Mouse (Mus musculus): ENCODE results near the gene Myl9.
A peak's percentile ranks its signal among the peaks of the same experiment; 100 is the strongest.

Myl9 gene

GRCm38 (mm10) chr2:156767108-156767507 lies 8.1 kb upstream of the Myl9 start:
- H3K4me1 ChIP-seq (replicated peaks; ENCODE audit: low read depth, low read length): peaks cover 41% of the 10 kb centered on the region
- H3K4me3 ChIP-seq (replicated peaks; ENCODE audit: low read length): no peak overlapping the region
- no peaks in the 10 kb centered on the region for H3K27me3 ChIP-seq (ENCODE audit: insufficient read depth, low read length)
- H3K36me3 ChIP-seq (ENCODE audit: insufficient read depth, low read length): peaks cover 15% of the 10 kb centered on the region
- H3K9me3 ChIP-seq (ENCODE audit: low read length): no peaks in the 10 kb centered on the region
- TF ChIP-seq POU5F1 (IDR thresholded peaks at IDR 0.05; ENCODE audit: borderline replicate concordance, low read length) (no peak), NANOG (IDR thresholded peaks at IDR 0.05; ENCODE audit: borderline replicate concordance, low read length) (no peak), CTCF (conservative IDR thresholded peaks at IDR 0.05; ENCODE audit: low read length) (no peak)

- peaks cover 4% of the 10 kb centered on the region for H3K36me3 ChIP-seq (ENCODE audit: insufficient read depth, low read length)
- H3K4me3 ChIP-seq (replicated peaks; ENCODE audit: low read length): no peak overlapping the region
- peaks cover 3% of the 10 kb centered on the region; the same call in 1 of the 2 replicates for H3K27me3 ChIP-seq (ENCODE audit: insufficient read depth, low read length)
- peaks cover 30% of the 10 kb centered on the region for H3K4me1 ChIP-seq (replicated peaks; ENCODE audit: low read depth, low read length)
- no peaks in the 10 kb centered on the region for H3K9me3 ChIP-seq (ENCODE audit: low read length)
- no peak for TF ChIP-seq POU5F1 (IDR thresholded peaks at IDR 0.05; ENCODE audit: borderline replicate concordance, low read length)
- TF ChIP-seq CTCF (conservative IDR thresholded peaks at IDR 0.05; ENCODE audit: low read length): no peak
- no peak for TF ChIP-seq NANOG (IDR thresholded peaks at IDR 0.05; ENCODE audit: borderline replicate concordance, low read length)
Measured at GRCm38 (mm10) chr2:156769274-156769673, 5.9 kb upstream of the Myl9 start.

GRCm38 (mm10) chr2:156773470-156773869 lies 1.8 kb upstream of the Myl9 start:
- Histone ChIP-seq H3K36me3 (ENCODE audit: insufficient read depth, low read length) (no peaks in the 10 kb centered on the region), H3K4me3 (replicated peaks; ENCODE audit: low read length) (no peak overlapping the region), H3K4me1 (replicated peaks; ENCODE audit: low read depth, low read length) (peaks cover 42% of the 10 kb centered on the region), H3K27me3 (ENCODE audit: insufficient read depth, low read length) (peaks cover 29% of the 10 kb centered on the region), H3K9me3 (ENCODE audit: low read length) (no peaks in the 10 kb centered on the region)
- no peak for TF ChIP-seq NANOG (IDR thresholded peaks at IDR 0.05; ENCODE audit: borderline replicate concordance, low read length)
- TF ChIP-seq POU5F1 (IDR thresholded peaks at IDR 0.05; ENCODE audit: borderline replicate concordance, low read length): no peak
- TF ChIP-seq CTCF (conservative IDR thresholded peaks at IDR 0.05; ENCODE audit: low read length): no peak

- Histone ChIP-seq H3K4me3 (replicated peaks; ENCODE audit: low read length) (peak overlapping the region; percentile 68), H3K9me3 (ENCODE audit: low read length) (no peaks in the 10 kb centered on the region), H3K36me3 (ENCODE audit: insufficient read depth, low read length) (no peaks in the 10 kb centered on the region), H3K4me1 (replicated peaks; ENCODE audit: low read depth, low read length) (peaks cover 50% of the 10 kb centered on the region), H3K27me3 (ENCODE audit: insufficient read depth, low read length) (peaks cover 36% of the 10 kb centered on the region)
- no peak for TF ChIP-seq POU5F1 (IDR thresholded peaks at IDR 0.05; ENCODE audit: borderline replicate concordance, low read length)
- no peak for TF ChIP-seq CTCF (conservative IDR thresholded peaks at IDR 0.05; ENCODE audit: low read length)
- TF ChIP-seq NANOG (IDR thresholded peaks at IDR 0.05; ENCODE audit: borderline replicate concordance, low read length): no peak
Measured at GRCm38 (mm10) chr2:156774035-156774737, 1.0 kb upstream of the Myl9 start.

GRCm38 (mm10) chr2:156775455-156776435 lies 525 bp downstream of the Myl9 start:
- H3K27me3 ChIP-seq (ENCODE audit: insufficient read depth, low read length): peaks cover 37% of the 10 kb centered on the region
- H3K9me3 ChIP-seq (ENCODE audit: low read length): no peaks in the 10 kb centered on the region
- H3K4me1 ChIP-seq (replicated peaks; ENCODE audit: low read depth, low read length): peaks cover 60% of the 10 kb centered on the region
- TF ChIP-seq CTCF (conservative IDR thresholded peaks at IDR 0.05; ENCODE audit: low read length) (no peak), NANOG (IDR thresholded peaks at IDR 0.05; ENCODE audit: borderline replicate concordance, low read length) (no peak), POU5F1 (IDR thresholded peaks at IDR 0.05; ENCODE audit: borderline replicate concordance, low read length) (no peak)
- no peaks in the 10 kb centered on the region for H3K36me3 ChIP-seq (ENCODE audit: insufficient read depth, low read length)
- H3K4me3 ChIP-seq (replicated peaks; ENCODE audit: low read length): peak overlapping the region; percentile 68

- Histone ChIP-seq H3K36me3 (ENCODE audit: insufficient read depth, low read length) (no peaks in the 10 kb centered on the region), H3K4me1 (replicated peaks; ENCODE audit: low read depth, low read length) (peaks cover 72% of the 10 kb centered on the region), H3K4me3 (replicated peaks; ENCODE audit: low read length) (no peak overlapping the region), H3K9me3 (ENCODE audit: low read length) (no peaks in the 10 kb centered on the region), H3K27me3 (ENCODE audit: insufficient read depth, low read length) (peaks cover 37% of the 10 kb centered on the region)
- TF ChIP-seq CTCF (conservative IDR thresholded peaks at IDR 0.05; ENCODE audit: low read length) (no peak), NANOG (IDR thresholded peaks at IDR 0.05; ENCODE audit: borderline replicate concordance, low read length) (no peak), POU5F1 (IDR thresholded peaks at IDR 0.05; ENCODE audit: borderline replicate concordance, low read length) (no peak)
Measured at GRCm38 (mm10) chr2:156776907-156777306, 1.7 kb downstream of the Myl9 start.

GRCm38 (mm10) chr2:156777326-156778004 lies 2.2 kb downstream of the Myl9 start:
- H3K36me3 ChIP-seq (ENCODE audit: insufficient read depth, low read length): no peaks in the 10 kb centered on the region
- H3K9me3 ChIP-seq (ENCODE audit: low read length): no peaks in the 10 kb centered on the region
- TF ChIP-seq CTCF (conservative IDR thresholded peaks at IDR 0.05; ENCODE audit: low read length): no peak
- TF ChIP-seq NANOG (IDR thresholded peaks at IDR 0.05; ENCODE audit: borderline replicate concordance, low read length): no peak
- no peak for TF ChIP-seq POU5F1 (IDR thresholded peaks at IDR 0.05; ENCODE audit: borderline replicate concordance, low read length)
- H3K27me3 ChIP-seq (ENCODE audit: insufficient read depth, low read length): peaks cover 37% of the 10 kb centered on the region
- no peak overlapping the region for H3K4me3 ChIP-seq (replicated peaks; ENCODE audit: low read length)
- peaks cover 77% of the 10 kb centered on the region for H3K4me1 ChIP-seq (replicated peaks; ENCODE audit: low read depth, low read length)

GRCm38 (mm10) chr2:156778571-156778970 lies 3.4 kb downstream of the Myl9 start:
- peaks cover 37% of the 10 kb centered on the region for H3K27me3 ChIP-seq (ENCODE audit: insufficient read depth, low read length)
- peaks cover 80% of the 10 kb centered on the region for H3K4me1 ChIP-seq (replicated peaks; ENCODE audit: low read depth, low read length)
- H3K4me3 ChIP-seq (replicated peaks; ENCODE audit: low read length): no peak overlapping the region
- no peaks in the 10 kb centered on the region for H3K9me3 ChIP-seq (ENCODE audit: low read length)
- H3K36me3 ChIP-seq (ENCODE audit: insufficient read depth, low read length): no peaks in the 10 kb centered on the region
- no peak for TF ChIP-seq POU5F1 (IDR thresholded peaks at IDR 0.05; ENCODE audit: borderline replicate concordance, low read length)
- no peak for TF ChIP-seq NANOG (IDR thresholded peaks at IDR 0.05; ENCODE audit: borderline replicate concordance, low read length)
